Mouse (Mus musculus) limb, embryonic 14.5 days (tissue): Measurements from ENCODE around the gene Desi2. TPM values are rescaled to one million over a fixed set of nuclear protein-coding genes. Genes with fewer than 3 reads are reported as not detected.
A peak's percentile ranks its signal among the peaks of the same experiment; 100 is the strongest.
"Not testable (repeated sequence)": the region's sequence is repeated elsewhere in the genome, so short reads cannot be mapped to it uniquely, and the experiment has no call there.

Experiments used
- ATAC-seq: fragments of 200-750 bp; cut with Nextera tagmentation; 2 replicates; pipeline ENCODE4 v1.8.0; 2017; ENCODE audit warnings: low read depth, moderate number of reproducible peaks, moderate TSS enrichment; ENCODE audit not compliant: low FRiP score
- DNase-seq: peaks from one replicate; pipeline ENCODE4 v3.0.0-alpha.2; 2015; ENCODE audit warnings: low spot score
- H3K27ac ChIP-seq: fragments of 300-500 bp; sonication (generic); replicated peaks from 2 replicates; pipeline ENCODE4 v1.5.1; 2014; ENCODE audit warnings: low read depth, mild to moderate bottlenecking, low read length, moderate library complexity, mixed read lengths
- H3K27me3 ChIP-seq: fragments of 300-500 bp; sonication (generic); 2 replicates; pipeline ENCODE4 v1.6.1; 2014; ENCODE audit warnings: low read length, mixed read lengths; ENCODE audit not compliant: control insufficient read depth, insufficient read depth
- H3K36me3 ChIP-seq: fragments of 300-500 bp; sonication (generic); 2 replicates; pipeline ENCODE4 v1.6.1; 2014; ENCODE audit warnings: mild to moderate bottlenecking, low read length, moderate library complexity, mixed read lengths; ENCODE audit not compliant: control insufficient read depth, insufficient read depth
- H3K4me1 ChIP-seq: fragments of 300-500 bp; sonication (generic); 2 replicates; pipeline ENCODE4 v1.6.1; 2014; ENCODE audit warnings: antibody characterized with exemption, low read length, mixed read lengths; ENCODE audit not compliant: control insufficient read depth, insufficient read depth
- H3K4me2 ChIP-seq: fragments of 300-500 bp; sonication (generic); replicated peaks from 2 replicates; pipeline ENCODE4 v1.6.1; 2014; ENCODE audit warnings: low read depth, mild to moderate bottlenecking, low read length, moderate library complexity; ENCODE audit not compliant: severe bottlenecking
- H3K4me3 ChIP-seq: fragments of 300-500 bp; sonication (generic); replicated peaks from 2 replicates; pipeline ENCODE4 v1.5.1; 2014; ENCODE audit warnings: low read length
- H3K9ac ChIP-seq: fragments of 300-500 bp; sonication (generic); 2 replicates; pipeline ENCODE4 v1.6.1; 2014; ENCODE audit warnings: mild to moderate bottlenecking, low read depth, low read length, moderate library complexity; ENCODE audit not compliant: severe bottlenecking
- H3K9me3 ChIP-seq: fragments of 300-500 bp; sonication (generic); 2 replicates; pipeline ENCODE4 v1.6.1; 2016; ENCODE audit warnings: low read length; ENCODE audit not compliant: control insufficient read depth
- POLR2A ChIP-seq: fragments of 200-500 bp; IDR thresholded peaks from 2 replicates; pipeline ENCODE4 v1.8.0; 2012; ENCODE audit warnings: inconsistent platforms, mild to moderate bottlenecking, moderate library complexity, borderline replicate concordance; ENCODE audit not compliant: insufficient read depth, insufficient read length; ENCODE audit errors: extremely low read depth
- WGBS: fragments of 180-500 bp; shearing (Covaris S2); extraction: QIAGEN DNeasy Blood & Tissue Kit; methylation state at CpG from one replicate; pipeline ENCODE4 v1.1.7; 2014; 5-methylcytosine and 5-hydroxymethylcytosine counted together
- polyA plus RNA-seq, 2 experiments: library from polyadenylated mRNA; depleted of rRNA in 1 of 2; stranded (reverse) in 1 of 2; unstranded in 1 of 2; fragments of >200 nt; fragmentation: Nextera tagmentation in 1 of 2; extraction: Ambion mirVana in 1 of 2; gene quantifications; 2 replicates each; pipeline versions ENCODE4 v1.2.1 to v1.2.3; 2012 to 2014

The Desi2 gene
- polyA plus RNA-seq, 2 experiments: 15.8 to 23.5 TPM

GRCm38 (mm10) chr1:178270635-178271034 is 83.4 kb downstream of the Desi2 start:
- no peak for TF ChIP-seq POLR2A
- no peaks in the 10 kb centered on the region for H3K9me3 ChIP-seq
- no peaks in the 10 kb centered on the region for H3K27me3 ChIP-seq
- H3K36me3 ChIP-seq: no peaks in the 10 kb centered on the region
- DNase-seq (no peak), ATAC-seq (no peak)
- H3K27ac ChIP-seq: no peak overlapping the region
- H3K4me2 ChIP-seq: no peak overlapping the region
- WGBS: 38% methylated on average over 6 of the region's 6 CpGs
- H3K4me3 ChIP-seq: no peak overlapping the region
- no peaks in the 10 kb centered on the region; the same call in 1 of the 2 replicates for H3K4me1 ChIP-seq
- no peak overlapping the region for H3K9ac ChIP-seq

DNA sequence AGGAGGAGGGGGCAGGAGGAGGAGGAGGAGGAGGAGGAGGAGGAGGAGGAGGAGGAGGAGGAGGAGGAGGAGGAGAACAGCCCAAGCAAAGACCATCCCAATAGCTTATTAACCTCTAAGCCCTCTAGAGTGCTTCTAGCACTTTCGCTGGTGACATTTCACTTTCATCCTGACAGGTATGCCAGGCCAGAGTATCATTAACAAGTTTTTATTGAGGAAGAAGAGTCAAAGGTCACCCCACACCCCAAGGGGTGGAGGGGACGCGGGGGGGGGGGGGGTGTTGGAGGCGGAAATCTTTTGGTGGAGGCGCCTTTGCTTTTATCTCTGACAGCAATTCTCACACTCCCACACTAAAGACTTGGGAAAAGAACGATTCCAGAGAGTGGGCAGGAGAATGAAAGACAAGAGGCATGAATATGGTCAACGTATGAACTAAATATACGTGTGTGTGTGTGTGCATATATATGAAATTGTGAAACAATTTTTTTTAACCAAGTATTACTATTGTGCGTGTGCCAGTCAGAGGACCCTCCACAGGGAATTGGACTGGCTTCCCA is 88.0 kb downstream of the Desi2 start:
- Histone ChIP-seq H3K4me1 (peaks cover 3% of the 10 kb centered on the region; the same call in 1 of the 2 replicates), H3K4me2 (peak overlapping the region; percentile 72), H3K9me3 (no peaks in the 10 kb centered on the region), H3K36me3 (no peaks in the 10 kb centered on the region), H3K27me3 (no peaks in the 10 kb centered on the region), H3K4me3 (peak overlapping the region; percentile 67), H3K9ac (no peak overlapping the region), H3K27ac (no peak overlapping the region)
- 12% methylated on average over 9 of the region's 9 CpGs for WGBS
- no peak for ATAC-seq
- DNase-seq: no peak
- no peak for TF ChIP-seq POLR2A

GRCm38 (mm10) chr1:178275738-178276053 is 88.5 kb downstream of the Desi2 start:
- peak overlapping the region; percentile 93 for H3K9ac ChIP-seq
- no peak for TF ChIP-seq POLR2A
- no peak for DNase-seq
- H3K27me3 ChIP-seq: no peaks in the 10 kb centered on the region
- H3K36me3 ChIP-seq: no peaks in the 10 kb centered on the region
- H3K27ac ChIP-seq: peak overlapping the region; percentile 85; the same call in 1 of the 2 replicates
- peaks cover 3% of the 10 kb centered on the region; the same call in 1 of the 2 replicates for H3K4me1 ChIP-seq
- H3K4me2 ChIP-seq: peak overlapping the region; percentile 72
- H3K9me3 ChIP-seq: no peaks in the 10 kb centered on the region
- peak overlapping the region; percentile 67 for H3K4me3 ChIP-seq
- WGBS: 3% methylated on average over 11 of the region's 11 CpGs
- ATAC-seq: peak; percentile 35

GRCm38 (mm10) chr1:178276054-178276911 is 89.1 kb downstream of the Desi2 start:
- TF ChIP-seq POLR2A: no peak
- Histone ChIP-seq H3K4me3 (peak overlapping the region; percentile 67), H3K4me2 (peak overlapping the region; percentile 72), H3K4me1 (peaks cover 3% of the 10 kb centered on the region; the same call in 1 of the 2 replicates), H3K36me3 (no peaks in the 10 kb centered on the region), H3K27ac (peak overlapping the region; percentile 85), H3K9ac (peak overlapping the region; percentile 93), H3K9me3 (no peaks in the 10 kb centered on the region), H3K27me3 (no peaks in the 10 kb centered on the region)
- ATAC-seq (peak; percentile 88), DNase-seq (peak; percentile 78)
- under 1% methylated on average over 38 of the region's 87 CpGs for WGBS

GRCm38 (mm10) chr1:178283314-178283713 is 96.1 kb downstream of the Desi2 start:
- DNase-seq, H3K9me3 ChIP-seq, H3K4me2 ChIP-seq, H3K27ac ChIP-seq, H3K4me3 ChIP-seq, H3K4me1 ChIP-seq, H3K9ac ChIP-seq, ATAC-seq, H3K36me3 ChIP-seq, H3K27me3 ChIP-seq: not testable (repeated sequence)
- whole genome bisulfite sequencing: 92% methylated on average over 3 of the region's 3 CpGs
